Mouse (Mus musculus) lung, adult 2 months (tissue): ENCODE measurements around the gene Grin2a.

Experiments
- CTCF ChIP-seq: fragments of 200-500 bp; IDR thresholded peaks from 2 replicates; pipeline ENCODE4 v1.5.1; 2011; ENCODE audit warnings: mild to moderate bottlenecking, low read length, control low read depth; ENCODE audit not compliant: insufficient read depth
- POLR2A ChIP-seq: fragments of 200-500 bp; IDR thresholded peaks from 2 replicates; pipeline ENCODE4 v1.6.1; 2011; ENCODE audit warnings: low read depth, mild to moderate bottlenecking, control low read depth, low read length, borderline replicate concordance; ENCODE audit errors: extremely low read depth

- TF ChIP-seq CTCF (no peak), POLR2A (no peak)
These were observed 227.4 kb downstream of the Grin2a start for GRCm38 (mm10) chr16:9767946-9768345.
